Mouse (Mus musculus): ENCODE data around the gene Nxnl2. TPM values are rescaled to one million over a fixed set of nuclear protein-coding genes. Genes with fewer than 3 reads are reported as not detected.

The Nxnl2 gene
- polyA plus RNA-seq (2015; fragmentation: Nextera tagmentation; extraction: Ambion mirVana), result 2.4 and 3.5 TPM in 2 replicates

DNA sequence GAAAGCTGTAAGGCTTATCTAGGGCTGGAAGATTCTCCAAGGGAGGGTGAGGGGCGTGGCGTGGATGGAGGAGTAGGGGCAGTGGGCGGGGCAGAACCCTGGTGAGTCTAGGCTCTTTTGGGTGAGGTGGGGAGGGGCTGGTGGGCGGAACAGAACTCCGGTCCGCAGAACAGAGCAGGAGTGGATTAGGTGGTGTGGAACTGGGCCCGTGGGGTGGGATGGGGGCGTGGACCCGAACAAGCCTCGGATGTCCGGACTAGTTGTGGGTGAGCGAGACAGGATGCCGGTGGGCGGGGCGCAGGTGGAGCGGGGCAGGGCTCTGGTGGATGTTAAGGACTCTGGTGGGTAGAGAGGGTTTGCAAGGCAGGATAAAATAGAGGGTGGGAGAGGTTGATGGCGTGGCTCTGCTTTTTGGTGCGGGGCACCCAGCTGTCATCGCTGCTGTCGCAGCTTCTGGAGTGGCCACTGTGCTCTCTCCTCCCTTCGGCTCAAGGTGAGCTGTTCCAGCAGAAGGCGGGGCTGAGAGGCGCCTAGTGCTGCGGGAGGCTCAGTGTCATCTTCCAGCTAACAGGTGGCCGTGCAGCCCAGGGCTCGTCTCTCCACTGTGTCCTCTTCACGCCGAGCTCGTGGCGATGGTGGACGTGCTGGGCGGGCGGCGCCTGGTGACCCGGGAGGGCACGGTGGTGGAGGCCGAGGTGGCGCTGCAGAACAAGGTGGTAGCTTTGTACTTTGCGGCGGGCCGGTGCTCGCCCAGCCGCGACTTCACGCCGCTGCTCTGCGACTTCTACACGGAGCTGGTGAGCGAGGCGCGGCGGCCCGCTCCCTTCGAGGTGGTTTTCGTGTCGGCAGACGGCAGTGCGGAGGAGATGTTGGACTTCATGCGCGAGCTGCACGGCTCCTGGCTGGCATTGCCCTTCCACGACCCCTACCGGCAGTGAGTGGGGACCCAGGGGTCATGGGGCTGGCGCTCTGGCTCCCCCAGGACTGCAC is at the start of gene Nxnl2:
Gene Nxnl2 (plus strand): TSS at position 332 of the 990 bp plus-strand sequence.
- peak; percentile 67 for DNase-seq (ENCODE audit: low spot score)

DNA sequence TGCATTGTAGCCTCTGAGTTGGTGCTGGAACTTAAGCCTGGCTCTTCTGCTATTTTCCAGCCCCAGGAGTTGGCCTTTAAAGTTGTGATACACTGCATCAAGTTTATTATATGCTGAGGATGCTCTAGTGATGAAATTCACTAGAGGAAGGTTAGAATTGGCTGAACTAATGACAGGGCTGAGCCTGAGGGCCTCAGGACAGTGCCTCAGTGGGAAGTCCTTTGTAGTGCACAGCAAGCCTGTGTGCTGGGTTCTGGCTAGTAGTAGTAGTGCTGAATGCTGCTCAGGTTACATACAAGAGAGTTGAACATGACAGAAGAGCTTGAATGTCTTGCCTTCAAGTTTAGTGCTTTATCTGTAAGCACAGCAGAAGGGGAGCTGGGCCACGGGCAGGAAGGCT is 48.9 kb upstream of the Nxnl2 start:
- DNase-seq (ENCODE audit: low spot score), result no peak

DNA sequence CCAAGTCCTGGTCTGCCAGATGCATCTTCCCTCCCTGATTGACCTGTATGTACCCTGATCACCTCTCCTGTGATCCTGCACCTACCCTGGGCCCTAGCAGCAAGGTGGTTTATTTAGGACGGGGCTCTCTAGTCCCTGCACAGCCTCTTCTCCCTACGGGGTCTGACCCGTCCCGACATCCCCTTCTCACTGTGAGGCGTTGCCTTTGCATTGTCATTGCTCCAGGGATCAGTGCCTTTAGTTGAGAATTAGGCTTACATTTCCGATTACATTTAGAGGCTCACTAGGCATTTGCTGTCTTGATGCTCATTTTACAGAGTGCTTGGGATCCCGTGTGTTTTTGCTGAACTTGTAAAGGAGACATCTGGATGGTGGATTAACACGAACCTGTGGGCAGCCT is 48.1 kb upstream of the Nxnl2 start:
- DNase-seq (ENCODE audit: low spot score), result no peak

DNA sequence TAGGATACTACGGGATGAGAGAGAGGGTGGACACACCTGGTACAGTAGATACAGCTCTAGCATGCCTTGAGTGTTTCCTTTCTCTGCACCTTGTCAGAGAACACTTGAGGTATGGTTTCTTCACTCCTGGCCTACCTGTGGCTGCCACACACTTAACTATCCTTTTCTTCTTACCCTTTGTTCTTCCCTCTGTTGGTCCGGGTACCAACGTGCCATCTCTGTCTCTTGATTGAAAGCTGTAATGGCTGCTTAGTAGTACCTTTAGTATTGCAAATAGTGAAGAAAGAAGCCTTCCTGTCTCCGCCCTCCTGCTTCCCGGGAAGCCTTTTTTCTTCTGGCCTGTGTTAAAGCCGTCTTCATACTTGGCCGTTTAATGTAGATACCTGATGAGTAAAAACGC is 45.5 kb upstream of the Nxnl2 start:
- no peak for DNase-seq (ENCODE audit: low spot score)

DNA sequence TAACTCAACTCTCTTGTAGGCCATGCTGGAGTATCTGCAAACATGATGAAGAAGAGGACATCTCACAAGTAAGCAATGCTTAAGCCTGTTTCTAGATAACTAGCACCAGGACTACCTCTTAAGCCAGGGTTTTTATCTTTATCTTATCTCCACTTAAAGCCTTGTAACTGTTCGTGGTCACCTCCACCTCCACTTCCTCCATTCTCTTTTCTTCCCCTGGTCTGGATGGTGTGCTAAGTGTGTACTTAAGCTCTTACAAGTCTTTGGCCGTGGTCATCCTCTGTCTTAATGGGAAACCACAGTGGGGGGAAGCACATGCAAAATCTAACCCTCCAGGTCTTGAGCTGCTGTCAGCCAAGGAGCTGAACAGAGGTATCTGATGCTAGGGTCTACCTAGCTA is 42.9 kb upstream of the Nxnl2 start:
- no peak for DNase-seq (ENCODE audit: low spot score)

DNA sequence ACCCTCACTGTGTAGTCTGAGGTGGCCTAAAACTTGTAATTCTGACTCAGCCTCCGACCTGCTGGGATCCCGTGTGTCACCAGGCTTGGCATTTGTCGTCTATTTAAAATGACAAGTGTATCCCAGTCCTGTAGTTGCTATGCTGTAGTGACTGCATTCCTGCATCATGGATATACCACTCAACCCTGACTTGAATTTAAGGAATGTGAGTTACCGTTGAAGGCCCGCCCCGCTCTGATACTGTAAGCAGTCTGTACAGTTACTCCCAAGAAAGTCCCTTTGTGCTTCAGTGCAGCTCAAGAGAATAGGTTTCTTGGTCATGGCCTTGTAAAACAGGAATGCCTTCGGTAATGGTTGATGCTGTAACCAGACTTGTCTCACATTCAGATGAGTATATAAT is 42.4 kb upstream of the Nxnl2 start:
- DNase-seq (ENCODE audit: low spot score), result no peak

DNA sequence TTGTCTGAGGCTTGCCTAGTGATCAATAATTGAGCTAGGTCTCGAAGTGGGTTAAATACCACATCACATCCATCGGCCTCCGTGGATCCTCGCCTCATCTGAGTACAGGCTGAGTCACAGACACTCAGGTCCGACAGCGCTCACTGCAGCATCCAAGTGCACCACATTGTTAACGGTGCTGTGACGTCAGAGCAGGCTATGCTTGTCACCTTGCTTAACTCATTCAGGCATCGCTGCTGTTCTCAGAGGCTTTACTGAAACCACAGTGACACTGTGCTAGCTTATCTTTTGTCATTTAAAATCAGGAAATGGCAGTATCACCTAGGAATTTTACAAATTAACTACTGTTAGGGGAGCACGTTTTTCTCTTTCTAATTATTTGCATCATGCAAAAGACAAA is 39.6 kb upstream of the Nxnl2 start:
- no peak for DNase-seq (ENCODE audit: low spot score)

DNA sequence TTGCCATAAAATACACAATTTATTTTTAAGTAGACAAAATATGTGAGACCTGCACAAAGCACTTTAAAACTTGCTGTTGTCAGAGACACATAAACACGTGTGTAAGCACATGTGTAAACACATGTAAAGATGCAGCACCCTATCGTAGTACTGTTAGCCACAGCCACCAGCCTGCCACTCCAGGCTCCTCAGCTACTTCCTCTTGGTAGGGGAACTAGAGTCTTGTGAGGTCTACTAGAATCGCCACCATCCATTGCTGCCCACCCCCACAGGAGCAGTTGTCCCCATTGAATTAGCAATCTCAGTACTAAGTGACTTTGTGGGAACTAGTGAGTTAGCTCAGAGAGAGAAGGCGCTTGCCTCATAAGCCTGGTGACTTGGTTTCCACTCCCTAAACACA is 34.5 kb upstream of the Nxnl2 start:
- DNase-seq (ENCODE audit: low spot score), result no peak

DNA sequence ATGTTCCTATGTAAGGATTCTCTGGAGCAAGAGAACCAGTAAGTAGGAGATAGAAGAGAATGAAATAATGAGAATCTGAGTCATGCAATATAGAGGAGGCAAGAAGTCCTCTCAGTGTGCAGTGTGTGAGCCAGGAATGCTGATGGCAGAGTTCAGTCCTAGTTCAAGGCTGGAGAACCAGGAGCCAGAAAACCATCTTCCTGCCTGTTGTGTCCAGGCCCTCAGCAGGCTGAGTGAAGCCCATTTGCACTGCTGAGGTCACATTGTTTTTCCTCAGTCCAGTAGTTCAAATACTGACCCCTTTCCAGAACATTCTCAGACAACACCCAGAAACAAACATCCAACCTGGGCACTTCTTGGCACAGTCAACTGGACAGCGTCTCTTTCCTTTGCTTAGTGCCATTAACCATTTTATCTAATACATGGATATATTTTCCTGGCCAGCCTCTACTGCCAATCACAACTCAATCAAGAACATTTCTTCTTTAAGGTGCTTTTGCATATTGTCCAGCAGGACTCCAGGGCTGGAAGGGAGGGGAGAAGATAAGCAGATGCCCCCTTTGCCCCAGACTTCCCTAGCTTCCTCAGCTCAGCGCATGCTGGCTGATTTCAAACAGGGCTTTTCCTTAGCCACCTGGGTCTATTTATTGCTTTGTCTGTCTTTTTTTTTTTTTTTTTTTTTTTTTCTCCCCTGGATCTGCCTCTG is 33.7 kb upstream of the Nxnl2 start:
- no peak for DNase-seq (ENCODE audit: low spot score)

DNA sequence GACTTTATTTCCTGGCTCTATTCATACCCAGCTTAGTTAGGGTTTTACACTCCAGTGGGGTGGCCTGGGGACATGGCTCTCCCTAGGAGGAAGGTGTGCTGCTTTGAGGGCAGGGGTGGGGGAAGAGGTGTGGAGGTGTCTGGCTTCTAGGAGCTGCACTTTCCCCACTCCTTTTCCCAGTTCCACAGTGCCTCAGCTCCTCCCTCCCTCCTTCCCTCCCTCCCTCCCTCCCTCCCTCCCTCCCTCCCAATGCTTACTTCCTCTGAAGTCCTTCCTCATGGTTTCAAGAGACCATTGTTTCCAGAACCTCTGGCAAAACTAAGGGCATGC is 33.2 kb upstream of the Nxnl2 start:
- no peak for DNase-seq (ENCODE audit: low spot score)

DNA sequence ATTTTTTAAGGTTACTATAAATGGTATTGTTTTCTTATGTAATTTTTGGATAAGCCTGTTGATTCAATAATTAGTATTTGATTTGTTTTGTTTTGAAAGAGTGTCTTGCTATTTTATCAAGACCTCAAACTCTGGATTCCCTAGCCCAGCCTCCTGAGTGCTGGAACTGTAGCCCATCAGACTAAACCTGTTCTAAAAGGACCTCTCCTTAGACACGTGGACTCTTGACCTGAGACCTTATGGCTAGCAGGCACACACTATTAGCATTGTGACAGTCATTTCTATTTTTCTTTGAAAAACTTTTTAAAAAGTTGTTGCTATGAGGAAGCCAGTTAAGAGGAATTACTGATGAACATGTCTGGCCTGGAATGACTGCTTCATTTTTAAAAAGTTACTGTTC is 23.7 kb upstream of the Nxnl2 start:
- no peak for DNase-seq (ENCODE audit: low spot score)

DNA sequence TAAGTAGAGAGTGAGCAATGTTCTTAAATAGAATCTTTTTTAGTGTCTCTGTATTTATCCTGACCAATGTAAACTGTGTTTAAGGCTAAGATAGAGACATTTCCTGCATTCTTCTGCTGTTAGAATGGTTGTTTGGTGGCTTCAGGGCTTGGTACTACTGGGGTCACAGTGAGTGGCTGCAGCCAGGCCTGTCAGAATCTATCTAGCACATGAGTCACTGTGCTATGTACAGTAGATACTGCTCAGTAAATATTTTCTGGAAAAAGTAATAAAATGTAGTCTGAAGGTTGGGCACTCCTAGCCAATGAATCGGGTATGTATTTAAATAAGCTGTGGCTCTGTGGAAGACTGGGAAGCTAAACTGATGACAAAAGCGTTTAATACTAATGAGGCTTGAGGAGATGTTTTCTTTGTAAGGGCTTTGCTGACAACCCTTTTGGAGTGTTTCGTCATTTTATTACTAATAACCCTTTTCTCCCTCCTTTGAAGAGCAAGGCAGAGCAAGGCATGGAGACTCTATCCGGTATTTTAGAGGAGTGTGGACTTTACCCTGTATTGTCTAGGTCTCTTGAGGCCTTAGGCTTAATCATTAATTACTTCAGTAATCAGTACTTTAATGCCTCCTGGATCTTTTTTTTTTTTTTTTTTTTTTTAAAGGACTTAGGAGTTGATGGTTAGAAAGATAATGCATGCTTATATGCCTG is 17.7 kb upstream of the Nxnl2 start:
- DNase-seq (ENCODE audit: low spot score), result no peak

DNA sequence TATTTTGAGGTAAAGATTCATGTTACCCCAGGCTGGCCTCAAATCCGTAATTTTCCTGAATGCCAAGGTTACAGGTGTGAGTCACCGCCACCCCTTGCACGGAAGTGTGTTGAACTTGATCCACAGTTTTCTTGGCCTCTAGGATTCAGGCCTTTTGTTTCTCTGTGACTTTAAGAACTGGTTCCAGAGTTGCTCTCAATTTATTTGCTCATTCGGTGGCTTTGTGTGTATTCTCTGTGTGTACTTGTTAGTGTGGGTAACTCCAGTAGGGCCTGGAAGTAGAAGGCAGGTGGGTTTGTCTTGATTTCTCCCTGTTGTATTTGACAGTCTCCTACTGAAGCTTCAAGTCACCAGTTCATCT is 17.2 kb upstream of the Nxnl2 start:
- no peak for DNase-seq (ENCODE audit: low spot score)

DNA sequence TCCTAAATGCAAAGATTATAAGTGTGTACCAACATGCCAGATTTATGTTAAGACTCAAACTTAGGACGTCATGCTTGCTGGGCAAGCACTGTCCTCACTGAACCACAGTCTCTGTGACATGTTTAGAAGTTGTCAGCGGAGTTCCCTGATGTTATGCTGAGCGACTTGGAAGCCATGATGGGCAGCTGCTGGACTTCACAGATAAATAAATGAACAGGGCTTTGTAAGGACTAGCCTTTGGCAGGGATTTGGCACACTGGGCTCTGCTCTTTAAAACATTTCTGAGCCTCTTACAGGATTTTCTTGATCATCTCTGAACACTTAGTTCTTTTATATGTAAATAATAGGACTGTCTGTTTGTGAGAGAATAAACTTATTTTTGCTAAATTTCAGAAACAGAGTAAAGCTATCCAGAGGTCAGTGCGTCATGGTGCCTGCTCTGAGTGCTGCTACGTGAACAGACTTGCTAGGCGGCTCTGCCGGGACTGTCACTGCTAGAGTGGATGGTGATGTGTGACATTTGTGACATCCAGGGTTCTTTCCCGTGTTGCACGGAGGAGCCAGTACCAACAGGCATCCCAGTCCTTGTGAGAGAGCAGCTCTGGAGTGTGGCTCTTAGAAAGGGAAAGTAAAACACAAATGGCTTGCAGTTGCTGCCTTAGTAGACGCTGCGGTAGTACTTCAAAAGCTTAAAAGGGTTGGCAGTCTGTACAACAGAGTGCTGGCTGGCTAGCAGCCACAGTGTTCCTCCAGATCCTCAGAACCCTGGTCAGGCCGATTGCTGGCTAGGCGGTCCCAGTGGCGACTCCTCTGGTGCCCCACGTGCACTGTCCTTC is 15.4 kb upstream of the Nxnl2 start:
- no peak for DNase-seq (ENCODE audit: low spot score)

DNA sequence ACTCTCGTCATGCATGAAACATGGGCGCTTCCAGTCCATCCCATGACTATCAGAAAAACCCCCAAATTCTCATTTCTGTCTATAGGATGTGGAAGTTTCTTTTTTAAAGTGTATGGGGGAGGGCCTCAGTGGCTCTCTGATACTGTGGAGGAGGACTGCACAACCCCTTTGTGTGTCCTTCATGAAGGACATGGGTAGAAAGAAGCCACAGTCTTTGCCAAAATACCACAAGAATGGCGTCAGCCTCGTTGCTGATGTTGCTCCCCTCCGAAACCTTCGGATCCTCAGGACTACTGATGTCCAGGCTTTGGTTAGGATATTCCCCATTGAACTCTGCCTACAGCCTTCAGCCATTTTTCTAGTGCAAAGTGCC is 14.8 kb upstream of the Nxnl2 start:
- no peak for DNase-seq (ENCODE audit: low spot score)

DNA sequence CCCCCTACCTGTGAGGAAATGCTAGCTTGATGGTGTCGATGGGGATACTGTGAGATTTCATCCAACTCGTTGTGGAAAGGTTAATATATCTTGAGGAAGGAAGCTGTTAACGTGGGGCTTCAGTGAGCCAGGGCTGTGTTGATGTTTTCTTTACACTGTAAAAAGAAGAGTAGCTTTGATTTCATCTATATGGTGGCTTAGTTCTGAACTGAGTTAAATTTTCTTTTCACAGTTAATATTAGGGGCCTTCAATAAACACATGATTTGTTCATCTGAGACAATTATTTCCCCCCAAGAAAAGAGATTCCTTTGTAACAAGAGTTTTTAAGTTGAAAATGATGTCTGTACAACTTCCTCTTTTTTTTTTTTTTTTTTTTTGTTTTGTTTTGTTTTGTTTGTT is 13.5 kb upstream of the Nxnl2 start:
- no peak for DNase-seq (ENCODE audit: low spot score)

DNA sequence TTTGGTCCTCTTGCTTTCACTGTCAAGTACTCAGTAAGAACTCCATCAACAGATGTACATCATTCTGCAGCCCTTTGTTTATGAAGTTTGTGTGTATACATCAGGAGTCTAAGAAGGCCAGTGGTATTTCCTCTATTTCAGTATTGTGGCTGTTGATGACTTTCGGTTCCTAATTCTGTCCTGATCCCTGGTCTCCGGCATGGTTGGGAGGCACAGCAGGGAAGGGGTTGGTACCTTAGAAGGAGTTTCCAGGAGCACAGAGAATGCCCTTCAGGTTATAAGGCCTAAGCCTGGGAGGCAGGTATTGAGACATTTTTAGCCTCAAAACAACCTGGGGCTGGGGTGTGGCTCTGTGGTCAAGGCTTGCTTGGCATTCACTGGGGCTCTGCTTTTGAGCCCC is 9.2 kb upstream of the Nxnl2 start:
- DNase-seq (ENCODE audit: low spot score), result no peak

DNA sequence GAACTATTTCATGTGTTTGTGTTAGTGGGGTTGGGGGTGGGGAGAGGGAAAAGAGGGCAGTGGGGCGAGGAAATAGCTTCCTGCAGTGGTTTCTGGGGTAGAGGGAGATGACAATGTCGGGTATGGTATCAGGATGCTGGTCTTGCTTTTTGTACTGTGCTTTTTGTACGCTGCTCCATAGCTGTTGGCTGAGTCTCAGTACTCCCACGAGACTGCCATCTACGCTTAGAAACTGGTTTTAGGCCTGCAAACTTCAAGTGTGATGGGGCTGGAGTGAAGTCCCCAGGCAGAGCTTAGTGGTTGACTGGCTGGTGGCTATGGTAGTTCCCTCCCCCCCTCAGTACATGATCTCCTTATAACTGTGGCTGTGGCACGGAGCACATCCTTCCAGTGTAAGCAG is 8.6 kb upstream of the Nxnl2 start:
- DNase-seq (ENCODE audit: low spot score), result no peak

DNA sequence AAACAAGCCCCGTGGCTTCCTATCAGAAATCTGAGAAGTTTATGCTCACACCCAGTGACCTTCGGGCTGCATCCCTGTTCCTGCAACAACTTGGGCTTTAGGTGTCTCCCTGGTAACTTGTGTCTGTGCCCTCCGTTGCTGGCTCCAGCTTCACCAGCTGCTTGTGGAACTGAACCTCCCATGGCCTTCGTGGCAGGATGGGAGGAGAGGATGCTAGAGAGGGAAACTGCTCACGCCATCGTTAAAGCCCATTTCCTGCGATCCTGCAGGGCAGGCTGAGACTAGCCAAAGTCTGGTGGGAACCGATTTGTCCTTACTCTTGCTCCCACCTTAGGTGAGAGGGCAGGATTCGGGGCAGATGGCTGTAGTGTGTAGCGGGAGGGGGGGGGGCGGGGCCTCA is 4.1 kb upstream of the Nxnl2 start:
- no peak for DNase-seq (ENCODE audit: low spot score)

DNA sequence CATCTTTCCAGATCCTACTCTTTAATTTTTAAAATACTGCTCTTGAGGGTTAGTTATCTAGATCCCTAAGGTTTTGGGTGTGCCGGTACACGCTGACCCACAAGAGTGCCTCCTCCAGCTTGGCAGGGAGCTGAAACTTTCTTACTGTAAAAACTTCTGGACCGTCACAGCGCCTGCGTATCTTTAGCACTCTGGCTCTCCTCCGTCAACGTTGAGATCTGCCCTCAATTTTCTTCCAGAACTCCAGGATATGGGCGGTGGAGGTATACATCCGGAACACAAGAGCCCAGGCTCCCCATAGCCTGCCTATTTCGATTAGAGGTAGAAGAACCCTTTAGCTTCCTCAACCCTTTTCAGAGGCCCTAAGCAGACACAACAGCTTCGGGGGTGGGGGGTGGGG is 607 bp upstream of the Nxnl2 start:
- no peak for DNase-seq (ENCODE audit: low spot score)

DNA sequence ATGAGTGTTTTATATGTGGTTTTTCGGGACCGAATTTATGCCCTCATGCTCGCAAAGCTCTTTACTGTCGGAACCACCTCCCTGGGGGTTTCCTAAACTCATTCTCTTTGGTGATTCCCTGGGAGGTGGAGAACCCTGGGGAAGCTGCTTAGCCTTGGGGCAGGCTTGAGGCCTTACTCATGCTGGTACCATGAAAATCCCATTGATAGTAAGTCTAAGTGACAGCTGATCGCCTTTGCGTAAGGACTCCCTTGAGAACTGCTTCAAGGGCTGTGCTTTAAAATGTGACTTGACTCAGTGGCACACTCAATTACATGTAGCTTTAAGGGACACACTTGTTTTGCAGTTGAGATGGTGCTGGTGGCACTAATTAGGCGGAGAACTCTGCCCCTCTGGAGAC is 1.8 kb downstream of the Nxnl2 start:
- DNase-seq (ENCODE audit: low spot score), result no peak

All from thymus, postnatal 0 days (tissue).